Mouse (Mus musculus) adrenal gland, postnatal 10 days (tissue): ENCODE results near the gene Dclk1. TPM values are rescaled to one million over a fixed set of nuclear protein-coding genes. Genes with fewer than 3 reads are reported as not detected.

Source experiments
- DNase-seq: peaks from one replicate; pipeline ENCODE4 v3.0.0; 2021; ENCODE audit warnings: mixed read lengths
- total RNA-seq, 2 experiments: library from RNA; stranded (reverse); gene quantifications; 2 replicates each; pipeline ENCODE4 v1.2.3; 2021

Dclk1 gene
- total RNA-seq, 2 experiments from 2014 or later, result 13.5 to 18.0 TPM

GRCm38 (mm10) chr3:55541799-55542198 lies 299.6 kb downstream of the Dclk1 start:
- no peak for DNase-seq

DNA sequence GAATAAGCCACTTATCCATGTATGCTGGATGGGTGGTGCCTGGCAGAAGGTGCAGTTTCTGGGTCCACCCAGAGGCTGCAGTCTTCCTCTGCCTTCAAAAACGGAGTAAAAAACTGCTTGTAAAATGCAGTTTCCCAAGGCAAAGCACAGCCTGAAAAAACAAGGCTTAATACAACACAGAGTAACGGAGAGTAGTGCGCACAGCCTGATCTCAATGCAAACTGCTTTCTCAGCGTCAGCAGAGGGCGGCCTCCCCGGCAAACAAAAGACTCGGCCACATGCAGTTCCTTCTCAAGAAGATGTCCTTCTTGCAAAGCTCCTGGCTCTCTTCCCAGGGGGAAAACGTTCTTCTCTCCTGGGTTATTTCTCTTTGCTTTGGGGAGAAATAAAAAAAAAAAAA lies 300.1 kb downstream of the Dclk1 start:
- DNase-seq, result peak; percentile 47

GRCm38 (mm10) chr3:55542947-55543346 lies 300.8 kb downstream of the Dclk1 start:
- DNase-seq, result no peak

DNA sequence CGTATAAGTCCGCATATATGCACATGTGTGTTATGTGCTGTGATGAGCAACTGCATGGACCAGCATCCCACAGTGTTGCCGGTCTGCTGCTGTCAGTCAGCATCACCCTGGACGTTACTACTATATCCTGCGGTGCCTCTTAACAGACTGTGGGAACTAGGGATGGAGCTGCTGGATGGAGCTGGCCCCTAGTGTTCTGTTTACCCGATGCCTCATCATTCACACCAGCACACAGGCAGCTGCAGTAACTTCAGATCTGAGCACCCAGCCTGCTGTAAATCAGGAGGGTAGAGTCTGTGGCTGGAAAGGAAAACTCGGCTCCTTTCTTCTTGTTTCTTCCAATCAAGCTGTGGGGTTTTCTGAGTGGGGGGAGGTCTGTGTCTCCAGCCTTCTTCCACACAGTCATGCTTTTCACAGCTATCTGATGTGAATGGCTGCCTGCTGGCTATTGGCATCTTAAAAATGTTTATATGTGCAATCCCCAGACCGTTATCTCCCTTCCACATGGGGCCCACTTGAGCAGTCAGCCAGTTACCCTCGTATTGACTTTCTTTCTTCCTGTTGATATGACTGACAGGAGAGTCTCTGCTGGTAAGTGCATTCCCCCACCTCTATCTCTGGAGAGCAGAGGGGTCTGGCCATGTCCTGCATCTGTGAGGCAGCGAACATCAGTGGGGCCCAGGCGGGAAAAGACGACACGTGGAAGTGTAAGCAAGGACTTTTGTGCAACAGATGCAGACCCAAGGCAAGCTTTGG lies 301.9 kb downstream of the Dclk1 start:
- DNase-seq, result no peak

DNA sequence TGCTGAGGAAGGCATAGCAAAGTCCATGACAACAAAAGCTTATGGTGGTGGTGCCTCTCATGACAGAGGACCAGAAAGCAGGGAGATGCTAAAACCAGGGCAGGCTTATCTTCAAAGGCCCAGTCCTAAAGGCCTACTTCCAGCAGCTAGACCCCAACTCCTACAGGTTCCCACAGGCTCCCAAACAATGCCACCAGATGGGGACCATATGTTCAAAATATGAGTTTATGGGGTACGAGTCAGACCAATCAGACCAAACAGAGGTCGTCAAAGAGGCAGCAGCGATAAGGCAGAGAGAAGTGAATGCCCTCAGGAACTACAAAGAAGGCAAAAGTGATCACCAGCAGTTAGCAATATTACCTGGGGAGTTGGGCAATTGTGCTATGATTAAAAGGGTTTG lies 303.1 kb downstream of the Dclk1 start:
- no peak for DNase-seq

GRCm38 (mm10) chr3:55545916-55546315 lies 303.8 kb downstream of the Dclk1 start:
- no peak for DNase-seq

GRCm38 (mm10) chr3:55547106-55547505 lies 304.9 kb downstream of the Dclk1 start:
- DNase-seq, result no peak

- DNase-seq, result no peak
These were observed 307.2 kb downstream of the Dclk1 start for GRCm38 (mm10) chr3:55549376-55549775.

DNA sequence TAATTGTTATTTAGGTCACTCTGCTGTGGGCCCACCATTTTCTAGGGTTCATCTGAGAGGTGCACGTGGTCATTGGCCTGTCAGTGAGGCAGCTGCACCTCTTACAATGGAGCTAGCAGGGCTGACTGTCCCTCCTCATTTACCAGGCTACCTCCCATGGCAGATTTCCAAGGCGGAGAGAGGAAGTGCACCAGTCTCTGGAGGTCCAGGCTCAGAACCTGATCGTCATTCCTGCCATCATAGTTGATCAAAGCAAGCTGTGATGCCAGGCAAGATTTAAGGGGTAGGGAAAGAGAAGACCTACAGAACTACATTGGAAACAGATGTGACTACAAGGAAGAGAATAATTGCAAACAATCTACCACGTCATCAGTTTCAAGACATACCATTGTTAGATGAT lies 308.8 kb downstream of the Dclk1 start:
- DNase-seq, result no peak

DNA sequence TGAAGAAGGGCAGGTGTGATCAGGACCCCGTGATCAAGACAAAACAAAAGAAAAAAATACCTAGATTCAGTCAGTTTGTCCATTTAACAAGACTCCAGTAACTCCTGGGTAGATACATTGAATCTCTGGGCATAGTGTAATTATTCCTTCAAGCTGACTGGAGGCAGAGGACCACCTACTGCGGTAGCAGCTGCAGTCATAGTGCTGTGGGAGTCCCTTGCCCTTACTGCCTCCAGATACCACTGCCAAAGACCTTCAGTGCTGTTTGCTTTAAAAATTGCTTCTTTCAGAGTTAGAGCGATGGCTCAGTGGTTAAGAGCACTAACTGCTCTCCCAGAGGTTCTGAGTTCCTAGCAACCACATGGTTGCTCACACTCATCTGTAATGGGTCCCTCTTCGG lies 309.7 kb downstream of the Dclk1 start:
- no peak for DNase-seq

- no peak for DNase-seq
These were observed 310.9 kb downstream of the Dclk1 start for GRCm38 (mm10) chr3:55553031-55553430.

DNA sequence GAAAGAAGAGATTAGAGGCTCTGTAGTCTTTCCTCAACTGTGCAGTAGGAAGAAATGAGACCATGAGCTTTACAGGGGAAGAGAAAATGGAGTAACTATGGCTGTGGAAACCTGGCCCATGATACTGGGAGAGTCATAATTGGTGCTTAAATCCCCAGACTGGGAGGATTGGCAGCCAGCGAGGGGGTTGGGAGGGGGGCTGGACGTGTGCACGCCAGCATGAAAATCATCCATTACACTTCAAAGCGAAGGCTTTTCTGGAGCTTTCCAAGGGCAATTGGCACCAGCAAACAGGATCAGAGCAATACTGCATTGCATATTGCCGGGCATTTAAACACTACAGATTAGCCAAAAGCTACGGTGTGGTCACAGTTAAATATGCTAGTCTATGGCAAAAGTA lies 313.7 kb downstream of the Dclk1 start:
- no peak for DNase-seq

- no peak for DNase-seq
These were observed 316.4 kb downstream of the Dclk1 start for GRCm38 (mm10) chr3:55558570-55558969.

DNA sequence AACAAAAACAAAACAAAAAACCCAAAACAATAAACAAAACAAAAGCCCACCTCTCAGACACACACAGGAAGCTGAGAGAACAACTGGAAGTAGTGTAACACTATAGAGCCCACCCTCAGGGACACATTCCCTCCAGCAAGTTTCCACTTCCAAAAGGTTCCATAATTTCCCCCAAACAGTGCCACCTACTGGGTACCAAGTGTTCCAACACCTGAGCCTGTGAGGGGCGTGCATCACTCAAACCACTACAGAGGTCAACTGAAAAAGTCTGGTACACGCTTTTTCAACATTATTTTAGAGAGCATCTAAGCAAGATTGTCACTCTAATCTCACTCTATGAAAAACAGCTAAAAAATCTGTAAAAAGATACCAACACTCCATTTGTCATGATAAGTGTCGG lies 325.3 kb downstream of the Dclk1 start:
- DNase-seq, result no peak

DNA sequence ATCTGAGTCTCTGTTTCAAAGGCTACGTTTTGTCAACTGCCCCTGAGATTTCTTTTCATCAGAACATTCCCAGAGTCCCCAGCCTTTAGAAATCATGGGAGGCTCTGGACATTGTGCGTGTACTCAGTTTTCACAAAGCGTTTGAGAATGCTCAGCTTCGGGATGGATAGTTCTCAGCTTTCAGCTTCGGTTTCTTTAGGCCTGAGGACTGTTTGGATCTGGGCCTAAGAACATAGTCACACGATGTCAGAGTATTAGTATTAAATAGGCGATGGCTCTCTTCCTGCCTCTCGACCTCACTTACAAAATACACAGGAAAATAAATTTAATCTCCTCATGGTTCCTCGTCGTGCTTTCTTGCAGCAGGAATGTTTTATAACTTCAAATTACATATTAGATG lies 327.4 kb downstream of the Dclk1 start:
- no peak for DNase-seq

- no peak for DNase-seq
These were observed 328.9 kb downstream of the Dclk1 start for GRCm38 (mm10) chr3:55571034-55571433.

- DNase-seq, result peak; percentile 60
These were observed 329.6 kb downstream of the Dclk1 start for GRCm38 (mm10) chr3:55571552-55572296.

GRCm38 (mm10) chr3:55572297-55572681 lies 330.1 kb downstream of the Dclk1 start:
- no peak for DNase-seq

DNA sequence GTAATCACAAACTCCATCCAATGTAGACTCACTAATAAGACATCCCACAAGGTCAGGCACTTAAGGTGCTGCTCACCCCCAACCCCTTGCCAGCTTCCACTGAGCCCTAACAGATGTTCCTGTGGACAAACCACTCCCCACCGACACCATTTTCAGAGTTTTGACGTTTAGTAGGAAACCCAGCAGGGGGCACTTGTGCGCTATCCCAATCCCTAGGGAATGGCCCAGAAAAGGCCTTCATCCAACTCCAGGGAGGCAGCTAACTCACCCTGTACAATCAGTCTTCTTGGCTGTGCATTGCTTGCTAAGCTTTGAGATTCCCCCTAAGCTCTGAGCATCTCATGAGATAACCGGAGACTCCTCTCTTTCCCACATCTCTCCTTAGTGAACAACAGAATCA lies 331.8 kb downstream of the Dclk1 start:
- peak; percentile 56 for DNase-seq

DNA sequence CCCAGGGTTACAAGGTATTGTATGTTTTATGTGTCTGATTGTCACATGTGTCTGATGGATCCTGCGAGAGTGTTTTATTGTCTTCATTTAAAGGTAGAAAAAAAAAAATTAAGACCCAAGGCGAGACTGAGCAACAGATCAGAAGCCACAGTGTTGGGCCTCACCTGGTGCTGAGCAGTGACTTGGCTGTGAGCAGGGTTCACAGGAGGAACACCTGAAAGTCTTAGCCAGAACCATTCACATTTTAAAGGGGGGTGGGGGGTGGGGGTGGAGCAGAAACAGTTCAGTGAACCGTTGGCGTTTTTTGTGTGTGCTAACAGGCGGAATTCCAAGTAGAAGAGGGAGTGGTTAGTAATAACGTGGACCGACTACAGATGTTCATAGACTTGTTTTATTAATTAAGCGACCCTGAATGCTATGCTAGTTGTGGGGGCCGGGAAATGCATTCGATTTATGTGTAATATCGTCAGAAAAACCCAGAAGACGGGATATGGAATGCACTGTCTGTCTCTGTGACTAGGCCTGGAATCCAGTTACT lies 345.3 kb downstream of the Dclk1 start:
- no peak for DNase-seq

DNA sequence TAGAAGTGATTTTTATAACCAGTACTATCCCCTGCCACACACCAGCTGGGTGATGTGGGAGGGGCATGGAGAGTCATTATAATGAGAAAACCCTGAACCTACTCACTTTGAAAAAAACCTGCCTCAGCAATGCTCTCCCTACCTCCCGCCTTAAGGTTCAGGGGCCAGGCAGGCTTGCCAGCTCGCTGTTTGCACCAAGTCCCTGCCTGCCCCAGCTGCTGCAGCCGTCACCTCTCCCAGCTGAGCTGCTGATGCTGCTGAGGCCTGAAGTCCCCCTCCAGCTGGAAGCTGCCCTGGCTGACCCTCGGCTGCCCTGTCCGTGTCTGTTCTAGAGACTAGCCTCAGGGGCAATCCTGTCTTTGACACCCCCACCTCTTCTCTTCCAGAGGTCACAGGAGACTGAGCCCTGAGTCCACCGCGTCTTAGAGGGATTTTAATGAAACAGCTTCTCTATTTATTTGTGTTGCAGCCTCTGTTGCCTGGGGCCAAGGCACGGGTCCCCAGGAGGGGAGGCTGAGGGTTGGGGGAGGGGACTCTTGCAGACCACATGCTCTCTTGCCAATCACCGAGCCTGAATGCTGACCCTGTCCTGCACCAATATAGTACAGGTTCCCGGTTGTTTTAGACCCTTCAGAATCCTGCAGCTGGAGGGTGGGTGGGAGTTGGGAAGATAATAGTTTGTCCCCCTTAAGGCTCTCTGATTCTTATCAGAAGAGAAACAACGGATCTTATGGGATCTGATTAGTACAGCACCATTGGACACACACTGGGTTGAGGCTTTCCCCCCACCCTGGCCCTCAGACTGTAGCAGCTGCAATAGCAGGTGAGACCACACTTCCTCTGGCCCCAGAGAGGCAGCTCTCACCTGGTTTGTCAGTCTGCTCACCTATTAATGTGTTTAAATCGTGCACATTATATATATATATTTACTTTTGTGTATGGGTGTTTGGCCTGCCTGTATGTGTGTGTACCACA lies 346.1 kb downstream of the Dclk1 start:
- DNase-seq, result no peak
